Mouse (Mus musculus) limb, embryonic 14.5 days (tissue): ENCODE data around the gene Sp6. TPM values are rescaled to one million over a fixed set of nuclear protein-coding genes. Genes with fewer than 3 reads are reported as not detected.

Experiments used
- ATAC-seq: fragments of 200-750 bp; cut with Nextera tagmentation; 2 replicates; pipeline ENCODE4 v1.8.0; 2017; ENCODE audit warnings: low read depth, moderate number of reproducible peaks, moderate TSS enrichment; ENCODE audit not compliant: low FRiP score
- DNase-seq: peaks from one replicate; pipeline ENCODE4 v3.0.0-alpha.2; 2015; ENCODE audit warnings: low spot score
- H3K27ac ChIP-seq: fragments of 300-500 bp; sonication (generic); replicated peaks from 2 replicates; pipeline ENCODE4 v1.5.1; 2014; ENCODE audit warnings: low read depth, mild to moderate bottlenecking, low read length, moderate library complexity, mixed read lengths
- H3K27me3 ChIP-seq: fragments of 300-500 bp; sonication (generic); 2 replicates; pipeline ENCODE4 v1.6.1; 2014; ENCODE audit warnings: low read length, mixed read lengths; ENCODE audit not compliant: control insufficient read depth, insufficient read depth
- H3K36me3 ChIP-seq: fragments of 300-500 bp; sonication (generic); 2 replicates; pipeline ENCODE4 v1.6.1; 2014; ENCODE audit warnings: mild to moderate bottlenecking, low read length, moderate library complexity, mixed read lengths; ENCODE audit not compliant: control insufficient read depth, insufficient read depth
- H3K4me1 ChIP-seq: fragments of 300-500 bp; sonication (generic); 2 replicates; pipeline ENCODE4 v1.6.1; 2014; ENCODE audit warnings: antibody characterized with exemption, low read length, mixed read lengths; ENCODE audit not compliant: control insufficient read depth, insufficient read depth
- H3K4me2 ChIP-seq: fragments of 300-500 bp; sonication (generic); replicated peaks from 2 replicates; pipeline ENCODE4 v1.6.1; 2014; ENCODE audit warnings: low read depth, mild to moderate bottlenecking, low read length, moderate library complexity; ENCODE audit not compliant: severe bottlenecking
- H3K4me3 ChIP-seq: fragments of 300-500 bp; sonication (generic); replicated peaks from 2 replicates; pipeline ENCODE4 v1.5.1; 2014; ENCODE audit warnings: low read length
- H3K9ac ChIP-seq: fragments of 300-500 bp; sonication (generic); 2 replicates; pipeline ENCODE4 v1.6.1; 2014; ENCODE audit warnings: mild to moderate bottlenecking, low read depth, low read length, moderate library complexity; ENCODE audit not compliant: severe bottlenecking
- H3K9me3 ChIP-seq: fragments of 300-500 bp; sonication (generic); 2 replicates; pipeline ENCODE4 v1.6.1; 2016; ENCODE audit warnings: low read length; ENCODE audit not compliant: control insufficient read depth
- POLR2A ChIP-seq: fragments of 200-500 bp; IDR thresholded peaks from 2 replicates; pipeline ENCODE4 v1.8.0; 2012; ENCODE audit warnings: inconsistent platforms, mild to moderate bottlenecking, moderate library complexity, borderline replicate concordance; ENCODE audit not compliant: insufficient read depth, insufficient read length; ENCODE audit errors: extremely low read depth
- WGBS: fragments of 180-500 bp; shearing (Covaris S2); extraction: QIAGEN DNeasy Blood & Tissue Kit; methylation state at CpG from one replicate; pipeline ENCODE4 v1.1.7; 2014; 5-methylcytosine and 5-hydroxymethylcytosine counted together
- polyA plus RNA-seq, 2 experiments: library from polyadenylated mRNA; depleted of rRNA in 1 of 2; stranded (reverse) in 1 of 2; unstranded in 1 of 2; fragments of >200 nt; fragmentation: Nextera tagmentation in 1 of 2; extraction: Ambion mirVana in 1 of 2; gene quantifications; 2 replicates each; pipeline versions ENCODE4 v1.2.1 to v1.2.3; 2012 to 2014

Gene Sp6
- polyA plus RNA-seq, 2 experiments = 4.5 to 5.6 TPM

- Histone ChIP-seq H3K27ac (peak within 1 kb of the TSS; percentile 74), H3K4me1 (peaks cover 11% of the 10 kb centered on the region), H3K9me3 (no peaks in the 10 kb centered on the region), H3K27me3 (no peaks in the 10 kb centered on the region), H3K9ac (peak within 1 kb of the TSS; percentile 69), H3K36me3 (peaks cover 9% of the 10 kb centered on the region; the same call in 1 of the 2 replicates), H3K4me2 (peak within 1 kb of the TSS; percentile 89), H3K4me3 (peak within 1 kb of the TSS; percentile 62)
- ATAC-seq = peak; percentile 83
- WGBS = 3% methylated on average over 25 of the region's 25 CpGs
- TF ChIP-seq POLR2A = no peak
- peak; percentile 90 for DNase-seq
These were observed 16.7 kb downstream of the Sp6 start, which contains the start of gene Scrn2 for GRCm38 (mm10) chr11:97029686-97030417. Gene Scrn2 (plus strand): TSS chr11:97029938.

GRCm38 (mm10) chr11:97030426-97030825 lies 17.2 kb downstream of the Sp6 start:
- Histone ChIP-seq H3K4me3 (peak overlapping the region; percentile 62), H3K4me1 (peaks cover 11% of the 10 kb centered on the region), H3K27ac (0 out of 2 replicates have a peak overlapping the region, but pooled peaks have one; percentile 74), H3K4me2 (peak overlapping the region; percentile 89), H3K9me3 (no peaks in the 10 kb centered on the region), H3K36me3 (peaks cover 11% of the 10 kb centered on the region; the same call in 1 of the 2 replicates), H3K27me3 (no peaks in the 10 kb centered on the region), H3K9ac (peak overlapping the region; percentile 69)
- WGBS = 20% methylated on average over 15 of the region's 15 CpGs
- no peak for ATAC-seq
- DNase-seq = no peak
- TF ChIP-seq POLR2A = no peak

- whole genome bisulfite sequencing = 79% methylated on average over 12 of the region's 12 CpGs
- peaks cover 6% of the 10 kb centered on the region for H3K4me1 ChIP-seq
- TF ChIP-seq POLR2A = no peak
These were observed 18.8 kb downstream of the Sp6 start for GRCm38 (mm10) chr11:97031977-97032376.

GRCm38 (mm10) chr11:97032499-97032898 lies 19.3 kb downstream of the Sp6 start:
- H3K4me1 ChIP-seq = peaks cover 6% of the 10 kb centered on the region
- no peak for ATAC-seq
- no peak overlapping the region for H3K27ac ChIP-seq
- no peak for TF ChIP-seq POLR2A
- no peak overlapping the region for H3K9ac ChIP-seq
- no peak for DNase-seq
- H3K27me3 ChIP-seq = no peaks in the 10 kb centered on the region
- 97% methylated on average over 4 of the region's 4 CpGs for WGBS
- H3K9me3 ChIP-seq = no peaks in the 10 kb centered on the region
- H3K36me3 ChIP-seq = peaks cover 11% of the 10 kb centered on the region; the same call in 1 of the 2 replicates
- no peak overlapping the region for H3K4me3 ChIP-seq
- H3K4me2 ChIP-seq = no peak overlapping the region

More at GRCm38 (mm10) chr11:97031977-97032376, 18.8 kb downstream of the Sp6 start:
- H3K9me3 ChIP-seq = no peaks in the 10 kb centered on the region
- H3K27me3 ChIP-seq = no peaks in the 10 kb centered on the region
- no peak for ATAC-seq
- no peak overlapping the region for H3K4me2 ChIP-seq
- no peak overlapping the region for H3K4me3 ChIP-seq
- no peak overlapping the region for H3K27ac ChIP-seq
- DNase-seq = no peak
- H3K9ac ChIP-seq = no peak overlapping the region
- peaks cover 11% of the 10 kb centered on the region; the same call in 1 of the 2 replicates for H3K36me3 ChIP-seq

- H3K4me2 ChIP-seq = no peak overlapping the region
- no peak for TF ChIP-seq POLR2A
- H3K27me3 ChIP-seq = no peaks in the 10 kb centered on the region
- 86% methylated on average over 4 of the region's 4 CpGs for WGBS
- peaks cover 11% of the 10 kb centered on the region; the same call in 1 of the 2 replicates for H3K36me3 ChIP-seq
- ATAC-seq (no peak), DNase-seq (no peak)
- no peaks in the 10 kb centered on the region for H3K9me3 ChIP-seq
- H3K4me3 ChIP-seq = no peak overlapping the region
- H3K9ac ChIP-seq = no peak overlapping the region
- H3K27ac ChIP-seq = no peak overlapping the region
- peaks cover 6% of the 10 kb centered on the region for H3K4me1 ChIP-seq
These were observed 20.6 kb downstream of the Sp6 start for GRCm38 (mm10) chr11:97033781-97034180.
